Mouse (Mus musculus) olfactory bulb, adult 2 months (tissue): Measurements from ENCODE around the gene Grik3.

ENCODE experiments used
- CTCF ChIP-seq: fragments of 200-500 bp; IDR thresholded peaks from 2 replicates; pipeline ENCODE4 v1.5.1; 2012; ENCODE audit warnings: low read depth, mild to moderate bottlenecking, low read length, moderate library complexity; ENCODE audit not compliant: insufficient read depth
- POLR2A ChIP-seq: fragments of 200-500 bp; IDR thresholded peaks from 2 replicates; pipeline ENCODE4 v1.6.1; 2012; ENCODE audit warnings: mild to moderate bottlenecking, low read depth, low read length, moderate library complexity; ENCODE audit not compliant: insufficient read depth

- TF ChIP-seq POLR2A = no peak
- TF ChIP-seq CTCF = no peak
Measured at GRCm38 (mm10) chr4:125535465-125535864, 45.0 kb downstream of the Grik3 start.
